Mouse (Mus musculus) heart, adult 10 weeks (tissue): Measurements from ENCODE around the gene Glb1l2. TPM values are rescaled to one million over a fixed set of nuclear protein-coding genes. Genes with fewer than 3 reads are reported as not detected.

Experiments
- polyA plus RNA-seq: library from polyadenylated mRNA; stranded (reverse); fragments of 350-450 nt; fragmentation: Illumina TruSeq; extraction: RNeasy Lipid Tissue Mini Kit (QIAGEN cat#74804); gene quantifications from one replicate; pipeline ENCODE4 v1.2.3, GENCODE M21; 2014; ENCODE audit warnings: low read depth, low replicate concordance

The Glb1l2 gene
- 0.89 TPM for polyA plus RNA-seq

DNA sequence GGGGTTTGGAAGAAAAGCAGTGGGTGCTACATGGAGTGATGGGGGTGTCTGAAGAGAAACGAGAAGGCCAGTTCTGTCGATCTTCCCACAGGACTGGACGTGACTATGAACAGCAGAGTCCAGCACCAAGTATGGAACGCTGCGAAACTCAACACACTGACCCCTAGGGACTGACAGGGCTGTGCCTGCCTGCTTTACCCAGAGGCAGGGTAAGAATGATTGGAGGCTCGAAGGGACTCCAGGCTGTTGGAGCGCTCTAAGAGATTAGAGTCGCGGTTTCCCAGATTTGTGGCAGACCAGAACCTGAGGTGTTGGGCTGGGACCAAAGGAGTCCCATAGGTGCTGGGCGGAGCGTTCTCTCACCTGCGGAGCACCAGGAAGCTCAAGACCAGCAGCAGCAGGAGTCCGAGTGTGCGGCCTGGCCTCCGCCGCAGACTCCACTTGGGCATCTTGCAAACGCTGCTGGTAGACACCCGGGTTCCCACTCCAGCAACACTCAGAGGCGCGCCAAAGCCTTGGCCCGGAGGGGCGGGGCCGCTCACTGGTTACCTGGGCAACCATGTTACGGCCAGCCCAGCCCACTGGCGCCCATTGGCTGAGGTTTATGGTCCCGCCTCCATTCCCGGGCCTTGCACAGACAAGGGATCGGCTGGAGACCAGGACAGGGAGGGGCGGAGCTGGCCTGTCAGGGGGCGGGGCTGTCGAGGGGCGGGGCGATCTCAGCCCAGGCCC is at the start of gene Glb1l2:
TSS of gene Glb1l2 (minus strand) at position 534 of the 732 bp plus-strand sequence.

DNA sequence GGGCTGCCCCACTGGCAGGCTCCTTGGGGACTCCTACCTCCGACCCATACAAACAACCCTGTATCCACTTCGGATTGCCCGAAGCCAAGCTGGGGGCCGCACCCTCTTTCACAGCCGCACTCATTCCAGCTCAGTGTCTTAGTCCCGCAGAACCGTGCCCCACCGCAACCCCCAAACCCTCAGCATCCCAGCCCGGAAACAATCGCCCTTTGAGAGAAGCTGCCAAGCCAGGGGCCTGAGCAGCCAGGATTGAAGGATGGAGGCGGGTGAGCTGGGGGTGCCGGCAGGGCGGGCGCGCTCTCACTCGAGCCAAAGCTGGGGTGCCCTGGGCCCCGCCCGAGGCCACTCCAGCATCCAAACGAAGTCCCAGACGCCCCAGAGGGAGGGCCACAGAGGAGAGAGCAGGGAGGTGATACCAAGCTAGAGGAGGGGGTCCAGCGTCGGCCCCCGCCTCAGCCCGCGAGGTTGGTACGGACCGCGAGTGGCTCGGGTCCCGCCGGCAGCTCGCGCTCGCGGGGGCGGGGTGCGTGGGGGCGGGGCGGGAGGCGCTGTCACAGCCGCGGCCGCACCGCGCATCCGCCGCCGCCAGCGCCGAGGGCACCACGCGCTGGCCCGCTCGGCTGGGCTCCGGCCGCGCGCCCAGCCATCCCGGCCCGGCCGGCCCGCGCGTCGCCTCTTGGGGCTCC is 72.9 kb downstream of the Glb1l2 start, which contains the start of gene B3gat1:
TSS of gene B3gat1 (plus strand) at position 523 of the 686 bp plus-strand sequence.

Other genes with a start within 250 kb of the Glb1l2 start
- gene B3gat1, start 72.7 kb downstream of the Glb1l2 start, polyA plus RNA-seq, result not detected
- gene Glb1l3, start 54.4 kb upstream of the Glb1l2 start, polyA plus RNA-seq, result not detected
- not detected for gene Gm1110, start 116.6 kb upstream of the Glb1l2 start, polyA plus RNA-seq
- 43.9 TPM for gene Acad8, start 193.1 kb upstream of the Glb1l2 start, polyA plus RNA-seq
- 31.7 TPM for gene Thyn1, start 193.2 kb upstream of the Glb1l2 start, polyA plus RNA-seq
- gene Vps26b, start 223.6 kb upstream of the Glb1l2 start, polyA plus RNA-seq, result 26.0 TPM
- gene Ncapd3, start 223.7 kb upstream of the Glb1l2 start, polyA plus RNA-seq, result 18.0 TPM